Mouse (Mus musculus) adipose tissue, adult 10 weeks (tissue): ENCODE results near the gene Rtn4rl2. TPM values are rescaled to one million over a fixed set of nuclear protein-coding genes. Genes with fewer than 3 reads are reported as not detected.

Experiments used
- polyA plus RNA-seq: library from polyadenylated mRNA; stranded (reverse); fragments of 350-450 nt; fragmentation: Illumina TruSeq; extraction: RNeasy Lipid Tissue Mini Kit (QIAGEN cat#74804); gene quantifications from one replicate; pipeline ENCODE4 v1.2.3, GENCODE M21; 2014; ENCODE audit warnings: low read depth, low replicate concordance

Gene Rtn4rl2
- polyA plus RNA-seq, result 1.9 TPM

DNA sequence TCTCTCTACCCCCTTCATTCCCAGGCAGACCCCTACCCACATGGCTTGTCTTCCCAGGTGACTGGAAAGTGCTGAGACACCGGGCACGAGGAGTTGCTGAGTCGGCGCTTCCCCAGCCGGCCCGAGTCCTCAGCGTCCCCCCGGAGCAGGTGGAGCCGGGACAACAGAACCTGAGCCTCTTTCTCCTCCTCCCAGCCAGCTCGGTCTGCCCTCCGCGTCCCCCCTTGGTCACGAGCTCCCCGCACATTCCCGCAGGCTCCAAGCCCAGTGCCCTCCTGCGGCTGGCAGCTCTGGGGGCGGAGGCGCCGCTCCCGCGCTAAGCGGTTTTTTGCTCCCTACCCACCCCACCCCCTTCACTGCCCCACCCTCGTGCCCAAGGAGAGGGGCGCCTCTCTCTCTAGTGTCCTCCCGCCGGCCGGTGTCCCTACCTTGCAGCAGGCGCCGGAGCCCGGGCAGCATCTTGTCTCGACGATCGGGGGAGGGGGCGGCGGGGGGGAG lies at the start of gene Rtn4rl2:
Gene Rtn4rl2, minus strand, starts transcription at position 477 of the 498 bp plus-strand sequence.

DNA sequence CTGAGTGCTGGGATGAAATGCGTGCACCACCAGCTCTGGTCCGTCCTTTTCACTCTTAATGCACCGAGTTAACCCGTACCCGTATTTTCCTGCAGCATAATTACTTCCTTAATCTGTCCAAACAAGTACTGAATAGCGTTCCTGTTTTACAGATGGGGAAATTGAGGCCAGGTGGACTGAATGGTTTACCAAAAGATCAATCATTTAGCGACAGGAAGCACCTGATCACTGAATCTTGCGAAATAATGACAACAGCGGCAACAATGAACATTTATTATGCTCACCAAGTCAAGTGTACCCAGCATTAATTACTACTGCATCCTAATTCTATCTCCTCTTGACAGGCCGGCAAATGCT lies 47.9 kb downstream of the Rtn4rl2 start, which contains the start of gene Slc43a1:
Gene Slc43a1, plus strand, starts transcription at position 258 of the 357 bp plus-strand sequence.

GRCm38 (mm10) chr2:84826488-84827282 lies 59.8 kb downstream of the Rtn4rl2 start, which contains the start of gene Timm10:
Timm10 (plus strand) TSS chr2:84826997.

GRCm38 (mm10) chr2:84822552-84822951 lies 64.0 kb downstream of the Rtn4rl2 start, which contains the start of gene Smtnl1:
Smtnl1 (minus strand) TSS chr2:84822652.

Other genes with a start within 250 kb of the Rtn4rl2 start
- gene Ctnnd1, start 235.9 kb downstream of the Rtn4rl2 start, polyA plus RNA-seq, result 89.6 TPM
- not detected for gene Btbd18, start 227.6 kb downstream of the Rtn4rl2 start, polyA plus RNA-seq
- 38.3 TPM for gene Selenoh, start 215.9 kb downstream of the Rtn4rl2 start, polyA plus RNA-seq
- not detected for gene Gm28635, start 208.7 kb downstream of the Rtn4rl2 start, polyA plus RNA-seq
- 27.6 TPM for gene Med19, start 208.3 kb downstream of the Rtn4rl2 start, polyA plus RNA-seq
- gene Tmx2, start 207.6 kb downstream of the Rtn4rl2 start, polyA plus RNA-seq, result 86.7 TPM
- 52.8 TPM for gene Zdhhc5, start 171.5 kb downstream of the Rtn4rl2 start, polyA plus RNA-seq
- 16.6 TPM for gene Clp1, start 159.4 kb downstream of the Rtn4rl2 start, polyA plus RNA-seq
- gene Ypel4, start 152.7 kb downstream of the Rtn4rl2 start, polyA plus RNA-seq, result 2.2 TPM
- gene Gm19426, start 143.1 kb downstream of the Rtn4rl2 start, polyA plus RNA-seq, result 4.8 TPM
- 379 TPM for gene Serping1, start 111.3 kb downstream of the Rtn4rl2 start, polyA plus RNA-seq
- 23.1 TPM for gene Ube2l6, start 87.9 kb downstream of the Rtn4rl2 start, polyA plus RNA-seq
- 0.29 TPM for gene Smtnl1, start 64.1 kb downstream of the Rtn4rl2 start, polyA plus RNA-seq
- 27.3 TPM for gene Timm10, start 59.7 kb downstream of the Rtn4rl2 start, polyA plus RNA-seq
- 23.5 TPM for gene Slc43a1, start 47.9 kb downstream of the Rtn4rl2 start, polyA plus RNA-seq
- gene Slc43a3, start 49.9 kb upstream of the Rtn4rl2 start, polyA plus RNA-seq, result 81.5 TPM
- gene Prg2, start 93.8 kb upstream of the Rtn4rl2 start, polyA plus RNA-seq, result not detected
- not detected for gene Prg3, start 101.5 kb upstream of the Rtn4rl2 start, polyA plus RNA-seq
- gene Ssrp1, start 150.5 kb upstream of the Rtn4rl2 start, polyA plus RNA-seq, result 82.4 TPM
- 3.6 TPM for gene P2rx3, start 150.8 kb upstream of the Rtn4rl2 start, polyA plus RNA-seq
- gene Tnks1bp1, start 161.3 kb upstream of the Rtn4rl2 start, polyA plus RNA-seq, result 56.4 TPM
- 8.9 TPM for gene Aplnr, start 249.5 kb upstream of the Rtn4rl2 start, polyA plus RNA-seq